Mouse (Mus musculus) T-helper 17 cell (primary cell): ENCODE measurements at regions not wholly inside any gene's neighbourhood (a gene's known extent, or its start where the extent isn't known, plus 50 kb on each side); places are given as distances from the start of the nearest gene placed in this dataset.

Experiments
- in situ Hi-C, 2 experiments: fragments of 300-600 bp; cut with MboI, MseI; formaldehyde crosslinking; loops; 1 replicate in 1 of 2; 2 replicates in 1 of 2; pipeline ENCODE4 v1.15.1; 2025; ENCODE audit warnings: high pct_unique_total_duplicates in 2 of 2

- in situ Hi-C loops = loop anchor here in 1 of 2 experiments (10.0 kb wide), 1 partner anchor 1516 kb away; no protein-coding TSS in a partner anchor
Observed at GRCm38 (mm10) chr8:10910244-10910872, 97.9 kb downstream of the Irs2 start.

- in situ Hi-C loops = no loop called here
Observed at GRCm38 (mm10) chr8:10909155-10909554, 99.1 kb downstream of the Irs2 start.

GRCm38 (mm10) chr8:10906353-10906752 lies 101.9 kb downstream of the Irs2 start:
- in situ Hi-C loops = no loop called here

- in situ Hi-C loops = no loop called here
Observed at GRCm38 (mm10) chr8:10905761-10906160, 102.5 kb downstream of the Irs2 start.

- in situ Hi-C loops = no loop called here
Observed at GRCm38 (mm10) chr8:10903957-10904356, 104.3 kb downstream of the Irs2 start.

GRCm38 (mm10) chr8:10901954-10902353 lies 106.3 kb downstream of the Irs2 start:
- in situ Hi-C loops = no loop called here

GRCm38 (mm10) chr8:10901014-10901413 lies 107.2 kb downstream of the Irs2 start:
- in situ Hi-C loops = no loop called here

- in situ Hi-C loops = no loop called here
Observed at GRCm38 (mm10) chr8:10899581-10900155, 108.6 kb downstream of the Irs2 start.

- in situ Hi-C loops = no loop called here
Observed at GRCm38 (mm10) chr8:10898562-10899527, 109.4 kb downstream of the Irs2 start.

- in situ Hi-C loops = no loop called here
Observed at GRCm38 (mm10) chr8:10897573-10897972, 110.7 kb downstream of the Irs2 start.

GRCm38 (mm10) chr8:10895178-10895577 lies 113.1 kb downstream of the Irs2 start:
- in situ Hi-C loops = no loop called here

GRCm38 (mm10) chr8:10894306-10894705 lies 114.0 kb downstream of the Irs2 start:
- in situ Hi-C loops = no loop called here

GRCm38 (mm10) chr8:10893709-10894108 lies 114.5 kb downstream of the Irs2 start:
- in situ Hi-C loops = no loop called here

- in situ Hi-C loops = no loop called here
Observed at GRCm38 (mm10) chr8:10891906-10892305, 116.4 kb downstream of the Irs2 start.

- in situ Hi-C loops = no loop called here
Observed at GRCm38 (mm10) chr8:10891440-10891839, 116.8 kb downstream of the Irs2 start.

GRCm38 (mm10) chr8:10885452-10885851 lies 122.8 kb downstream of the Irs2 start:
- in situ Hi-C loops = no loop called here

GRCm38 (mm10) chr8:10883418-10883817 lies 124.8 kb downstream of the Irs2 start:
- in situ Hi-C loops = no loop called here

- in situ Hi-C loops = no loop called here
Observed at GRCm38 (mm10) chr8:10882381-10882780, 125.9 kb downstream of the Irs2 start.

- in situ Hi-C loops = no loop called here
Observed at GRCm38 (mm10) chr8:10879883-10880282, 128.4 kb downstream of the Irs2 start.

GRCm38 (mm10) chr8:10879049-10879847 lies 129.0 kb downstream of the Irs2 start:
- in situ Hi-C loops = no loop called here

- in situ Hi-C loops = no loop called here
Observed at GRCm38 (mm10) chr8:10878371-10878770, 129.9 kb downstream of the Irs2 start.
